Comparison of ENCODE assay signal across 29 mouse cellular contexts in genomic region chr4:138933862-138934261, GRCm38 (mm10). TPM values are rescaled to one million over a fixed set of nuclear protein-coding genes. Genes with fewer than 3 reads are reported as not detected.
DNase-seq lines count a peak whose midpoint lies in the region; ATAC-seq and TF ChIP-seq lines count a peak whose summit lies in the region.
"Had no signal": no experiment of that assay in that cellular context is flagged by ENCODE, and none has a peak within 500 bp of the region (broad histone marks: within the 10 kb centered on the region; RNA-seq: fewer than 3 reads in every experiment).

No protein-coding gene starts in this region.

- no peak overlapping the region for H3K27ac ChIP-seq in liver, embryonic 14.5 days
- no peak overlapping the region for H3K27ac ChIP-seq in liver, embryonic 11.5 days (ENCODE audit: low read depth, low read length)
- no peak overlapping the region for H3K27ac ChIP-seq in intestine, embryonic 15.5 days
- no peak overlapping the region for H3K27ac ChIP-seq in intestine, embryonic 16.5 days (ENCODE audit: low read length)
- H3K27ac ChIP-seq: embryonic facial prominence, embryonic 13.5 days; embryonic facial prominence, embryonic 15.5 days; forebrain, embryonic 10.5 days; forebrain, embryonic 12.5 days had no signal

- no peak overlapping the region for H3K4me3 ChIP-seq in liver, embryonic 14.5 days (ENCODE audit: insufficient read depth in 1 of 2, low read depth in 2 of 2, low read length in 2 of 2)
- no peak overlapping the region for H3K4me3 ChIP-seq in liver, embryonic 11.5 days (ENCODE audit: low read depth, low read length)
- no peak overlapping the region for H3K4me3 ChIP-seq in intestine, embryonic 15.5 days (replicated peaks)
- H3K4me3 ChIP-seq in intestine, embryonic 16.5 days (ENCODE audit: low read length): no peak overlapping the region
- H3K4me3 ChIP-seq: embryonic facial prominence, embryonic 13.5 days; embryonic facial prominence, embryonic 15.5 days; erythroblast, embryonic 14.5 days; forebrain, embryonic 10.5 days; forebrain, embryonic 12.5 days had no signal

- 22% methylated on average over 3 of the region's 3 CpGs for WGBS in liver, embryonic 14.5 days (ENCODE audit: insufficient replicate concordance)
- 45% methylated on average over 3 of the region's 3 CpGs for WGBS in liver, embryonic 11.5 days
- 54% methylated on average over 3 of the region's 3 CpGs for WGBS in intestine, embryonic 15.5 days
- 54% methylated on average over 3 of the region's 3 CpGs for WGBS in intestine, embryonic 16.5 days

- H3K9me3 ChIP-seq in liver, embryonic 14.5 days (ENCODE audit: control insufficient read depth, low read length): no peaks in the 10 kb centered on the region
- H3K9me3 ChIP-seq in liver, embryonic 11.5 days (ENCODE audit: control insufficient read depth, low read length): no peaks in the 10 kb centered on the region
- no peaks in the 10 kb centered on the region for H3K9me3 ChIP-seq in intestine, embryonic 15.5 days
- no peaks in the 10 kb centered on the region for H3K9me3 ChIP-seq in intestine, embryonic 16.5 days (ENCODE audit: control insufficient read depth, low read length)
- H3K9me3 ChIP-seq: embryonic facial prominence, embryonic 13.5 days; embryonic facial prominence, embryonic 15.5 days; forebrain, embryonic 10.5 days; forebrain, embryonic 12.5 days had no signal

- no peaks in the 10 kb centered on the region for H3K27me3 ChIP-seq in liver, embryonic 14.5 days (ENCODE audit: control insufficient read depth, insufficient read depth, low read length)
- no peaks in the 10 kb centered on the region for H3K27me3 ChIP-seq in liver, embryonic 11.5 days (replicated peaks; ENCODE audit: control insufficient read depth, insufficient read depth, low read length)
- no peaks in the 10 kb centered on the region for H3K27me3 ChIP-seq in intestine, embryonic 15.5 days (replicated peaks)
- no peaks in the 10 kb centered on the region for H3K27me3 ChIP-seq in intestine, embryonic 16.5 days (replicated peaks; ENCODE audit: control insufficient read depth, insufficient read depth, low read length)
- H3K27me3 ChIP-seq: embryonic facial prominence, embryonic 13.5 days; embryonic facial prominence, embryonic 15.5 days; forebrain, embryonic 12.5 days had no signal

- DNase-seq in liver, embryonic 14.5 days (ENCODE audit: low read depth in 3 of 3, low spot score in 3 of 3): no peak
- no peak for DNase-seq in liver, embryonic 11.5 days (ENCODE audit: low spot score)
- DNase-seq in urinary bladder, postnatal 14 days (ENCODE audit: low spot score): no peak
- DNase-seq in ovary, adult 18-20 months (ENCODE audit: low spot score): no peak
- DNase-seq: adrenal gland, adult 2 months; adrenal gland, postnatal 10 days; adrenal gland, postnatal 25 days; cerebellum, adult 11 months; cerebellum, adult 18-20 months; cerebellum, adult 8-10 months; cerebellum, adult 9-11 months; cerebellum, postnatal 14 days; cerebellum, postnatal 36 days; embryo, embryonic 11 days had no signal

- no peaks in the 10 kb centered on the region for H3K4me1 ChIP-seq in liver, embryonic 14.5 days (replicated peaks; ENCODE audit: control insufficient read depth in 2 of 2, insufficient read depth in 2 of 2, low read length in 1 of 2)
- no peaks in the 10 kb centered on the region for H3K4me1 ChIP-seq in liver, embryonic 11.5 days (replicated peaks; ENCODE audit: control insufficient read depth, insufficient read depth, low read length)
- H3K4me1 ChIP-seq in intestine, embryonic 15.5 days (replicated peaks): no peaks in the 10 kb centered on the region
- peaks cover 9% of the 10 kb centered on the region for H3K4me1 ChIP-seq in intestine, embryonic 16.5 days (ENCODE audit: control insufficient read depth, insufficient read depth, low read length)
- H3K4me1 ChIP-seq: embryonic facial prominence, embryonic 13.5 days; embryonic facial prominence, embryonic 15.5 days; forebrain, embryonic 10.5 days; forebrain, embryonic 12.5 days had no signal

- TF ChIP-seq CTCF in liver, embryonic 14.5 days (IDR thresholded peaks at IDR 0.05; ENCODE audit: low read depth): no peak

- no peaks in the 10 kb centered on the region for H3K36me3 ChIP-seq in liver, embryonic 14.5 days (replicated peaks; ENCODE audit: control insufficient read depth, insufficient read depth, low read depth)
- no peaks in the 10 kb centered on the region for H3K36me3 ChIP-seq in liver, embryonic 11.5 days (ENCODE audit: control insufficient read depth, insufficient read depth, low read length)
- no peaks in the 10 kb centered on the region for H3K36me3 ChIP-seq in intestine, embryonic 15.5 days
- no peaks in the 10 kb centered on the region for H3K36me3 ChIP-seq in intestine, embryonic 16.5 days (ENCODE audit: control insufficient read depth, insufficient read depth, low read length)
- H3K36me3 ChIP-seq: embryonic facial prominence, embryonic 13.5 days; embryonic facial prominence, embryonic 15.5 days; forebrain, embryonic 10.5 days; forebrain, embryonic 12.5 days had no signal

- ATAC-seq in liver, embryonic 14.5 days (ENCODE audit: insufficient read depth): 0 out of 2 replicates have a peak, but pooled peaks have one; percentile 31
- ATAC-seq in liver, embryonic 11.5 days (replicated peaks; ENCODE audit: low FRiP score): no peak
- ATAC-seq in intestine, embryonic 15.5 days: peak; percentile 67
- peak; percentile 77 for ATAC-seq in intestine, embryonic 16.5 days
- peak; percentile 30; the same call in 1 of the 2 replicates for ATAC-seq in megakaryocyte-erythroid progenitor cell, adult 5-6 weeks (replicated peaks; ENCODE audit: low FRiP score, low TSS enrichment, poor library complexity, severe bottlenecking)
- ATAC-seq in megakaryocyte progenitor cell, adult 5-6 weeks (replicated peaks; ENCODE audit: poor library complexity): no peak
- ATAC-seq: forebrain, embryonic 14.5 days had no signal

- no peak overlapping the region for H3K9ac ChIP-seq in liver, embryonic 14.5 days (replicated peaks)
- H3K9ac ChIP-seq in liver, embryonic 11.5 days (ENCODE audit: low read depth, low read length): no peak overlapping the region
- no peak overlapping the region for H3K9ac ChIP-seq in intestine, embryonic 15.5 days
- no peak overlapping the region for H3K9ac ChIP-seq in intestine, embryonic 16.5 days (ENCODE audit: low read depth, low read length)
- H3K9ac ChIP-seq: embryonic facial prominence, embryonic 13.5 days; embryonic facial prominence, embryonic 15.5 days; forebrain, embryonic 12.5 days had no signal

- TF ChIP-seq EP300 in liver, embryonic 14.5 days (IDR thresholded peaks at IDR 0.05; ENCODE audit: low read depth): no peak

- no peak overlapping the region for H3K4me2 ChIP-seq in liver, embryonic 14.5 days (ENCODE audit: low read depth)
- H3K4me2 ChIP-seq in liver, embryonic 11.5 days: no peak overlapping the region
- H3K4me2 ChIP-seq in intestine, embryonic 15.5 days (replicated peaks): no peak overlapping the region
- H3K4me2 ChIP-seq in intestine, embryonic 16.5 days (ENCODE audit: low read depth, low read length): no peak overlapping the region
- H3K4me2 ChIP-seq: embryonic facial prominence, embryonic 13.5 days; embryonic facial prominence, embryonic 15.5 days; forebrain, embryonic 12.5 days had no signal

RNA-seq across cellular contexts. Expression of gene Otud3, which starts 20.1 kb away (rescaled TPM):
- 1.1 and 1.5 TPM in 2 replicates for polyA plus RNA-seq in liver, embryonic 14.5 days (2012; rRNA removed)
- polyA plus RNA-seq in liver, embryonic 14.5 days (2014; fragmentation: Nextera tagmentation; extraction: Ambion mirVana): 0.75 and 0.94 TPM in 2 replicates
- 3.0 and 3.8 TPM in 2 replicates for polyA plus RNA-seq in liver, embryonic 11.5 days (2014; fragmentation: Nextera tagmentation; extraction: Ambion mirVana)
- 4.5 and 6.2 TPM in 2 replicates for polyA plus RNA-seq in intestine, embryonic 15.5 days (2015; fragmentation: Nextera tagmentation; extraction: Ambion mirVana)
- polyA plus RNA-seq in intestine, embryonic 16.5 days (2015; fragmentation: Nextera tagmentation; extraction: Ambion mirVana): 4.4 and 4.6 TPM in 2 replicates
- total RNA-seq in megakaryocyte-erythroid progenitor cell, adult 5-6 weeks (2014; fragmentation: Nextera tagmentation): 3.7 and 6.6 TPM in 2 replicates
- total RNA-seq in megakaryocyte-erythroid progenitor cell, adult 5-6 weeks (2017): 5.0 and 9.7 TPM in 2 replicates
- 1.9 and 3.9 TPM in 2 replicates for total RNA-seq in megakaryocyte progenitor cell, adult 5-6 weeks (2015)
- total RNA-seq in megakaryocyte progenitor cell, adult 5-6 weeks (2017): 8.6 and 8.9 TPM in 2 replicates

RNA-seq across cellular contexts. Expression of gene Rnf186, which starts 33.0 kb away (rescaled TPM):
- 0.13 and 0.21 TPM in 2 replicates for polyA plus RNA-seq in liver, embryonic 14.5 days (2012; rRNA removed)
- polyA plus RNA-seq in liver, embryonic 14.5 days (2014; fragmentation: Nextera tagmentation; extraction: Ambion mirVana): 0.18 and 0.25 TPM in 2 replicates
- not detected in 2 replicates for polyA plus RNA-seq in liver, embryonic 11.5 days (2014; fragmentation: Nextera tagmentation; extraction: Ambion mirVana)
- 79.5 and 98.0 TPM in 2 replicates for polyA plus RNA-seq in intestine, embryonic 15.5 days (2015; fragmentation: Nextera tagmentation; extraction: Ambion mirVana)
- 106 and 121 TPM in 2 replicates for polyA plus RNA-seq in intestine, embryonic 16.5 days (2015; fragmentation: Nextera tagmentation; extraction: Ambion mirVana)
- total RNA-seq in megakaryocyte-erythroid progenitor cell, adult 5-6 weeks (2014; fragmentation: Nextera tagmentation): not detected in 2 replicates
- total RNA-seq in megakaryocyte-erythroid progenitor cell, adult 5-6 weeks (2017): not detected in 2 replicates
- not detected in 2 replicates for total RNA-seq in megakaryocyte progenitor cell, adult 5-6 weeks (2015)
- not detected in 2 replicates for total RNA-seq in megakaryocyte progenitor cell, adult 5-6 weeks (2017)
- total RNA-seq: adrenal gland, adult 2 months; adrenal gland, postnatal 10 days; adrenal gland, postnatal 25 days; common myeloid progenitor, adult 5-6 weeks had no signal
- polyA plus RNA-seq: brain, embryonic 14.5 days; C2C12; embryonic facial prominence, embryonic 11.5 days; embryonic facial prominence, embryonic 13.5 days; erythroblast, embryonic 14.5 days; forebrain, embryonic 10.5 days; forebrain, embryonic 12.5 days; forebrain, embryonic 14.5 days had no signal

RNA-seq across cellular contexts. Expression of gene Tmco4, which starts 38.8 kb away (rescaled TPM):
- 2.1 TPM in 2 replicates for polyA plus RNA-seq in liver, embryonic 14.5 days (2012; rRNA removed)
- polyA plus RNA-seq in liver, embryonic 14.5 days (2014; fragmentation: Nextera tagmentation; extraction: Ambion mirVana): 1.2 and 2.7 TPM in 2 replicates
- polyA plus RNA-seq in liver, embryonic 11.5 days (2014; fragmentation: Nextera tagmentation; extraction: Ambion mirVana): 1.5 and 1.9 TPM in 2 replicates
- polyA plus RNA-seq in intestine, embryonic 15.5 days (2015; fragmentation: Nextera tagmentation; extraction: Ambion mirVana): 14.1 and 14.3 TPM in 2 replicates
- polyA plus RNA-seq in intestine, embryonic 16.5 days (2015; fragmentation: Nextera tagmentation; extraction: Ambion mirVana): 16.3 and 17.1 TPM in 2 replicates
- 7.3 and 7.8 TPM in 2 replicates for total RNA-seq in megakaryocyte-erythroid progenitor cell, adult 5-6 weeks (2014; fragmentation: Nextera tagmentation)
- total RNA-seq in megakaryocyte-erythroid progenitor cell, adult 5-6 weeks (2017): 6.2 and 13.1 TPM in 2 replicates
- 8.3 and 9.5 TPM in 2 replicates for total RNA-seq in megakaryocyte progenitor cell, adult 5-6 weeks (2015)
- 19.6 and 26.9 TPM in 2 replicates for total RNA-seq in megakaryocyte progenitor cell, adult 5-6 weeks (2017)

RNA-seq across cellular contexts. Expression of gene Pla2g2e, which starts 56.1 kb away (rescaled TPM):
- polyA plus RNA-seq in liver, embryonic 14.5 days (2012; rRNA removed): not detected in 2 replicates
- polyA plus RNA-seq in liver, embryonic 14.5 days (2014; fragmentation: Nextera tagmentation; extraction: Ambion mirVana): not detected in 2 replicates
- not detected in 2 replicates for polyA plus RNA-seq in liver, embryonic 11.5 days (2014; fragmentation: Nextera tagmentation; extraction: Ambion mirVana)
- not detected in 2 replicates for polyA plus RNA-seq in intestine, embryonic 15.5 days (2015; fragmentation: Nextera tagmentation; extraction: Ambion mirVana)
- polyA plus RNA-seq in intestine, embryonic 16.5 days (2015; fragmentation: Nextera tagmentation; extraction: Ambion mirVana): 0.18 TPM in 1 of 2 replicates, not detected in the other
- not detected in 2 replicates for total RNA-seq in megakaryocyte-erythroid progenitor cell, adult 5-6 weeks (2014; fragmentation: Nextera tagmentation)
- total RNA-seq in megakaryocyte-erythroid progenitor cell, adult 5-6 weeks (2017): not detected in 2 replicates
- total RNA-seq in megakaryocyte progenitor cell, adult 5-6 weeks (2015): not detected in 2 replicates
- total RNA-seq in megakaryocyte progenitor cell, adult 5-6 weeks (2017): not detected in 2 replicates
- total RNA-seq: common myeloid progenitor, adult 5-6 weeks; MEL had no signal
- polyA plus RNA-seq: brain, embryonic 14.5 days; embryonic facial prominence, embryonic 11.5 days; embryonic facial prominence, embryonic 13.5 days; erythroblast, embryonic 14.5 days; forebrain, embryonic 10.5 days; forebrain, embryonic 12.5 days; forebrain, embryonic 14.5 days had no signal

Comparison
In these comparisons a context has a peak if more than half of its experiments do, and no peak if none do; other contexts are left out.
1. ATAC-seq: peak in liver, embryonic 14.5 days (single experiment), intestine, embryonic 15.5 days (single experiment), intestine, embryonic 16.5 days (single experiment) and megakaryocyte-erythroid progenitor cell, adult 5-6 weeks (single experiment); none in liver, embryonic 11.5 days (single experiment) and megakaryocyte progenitor cell, adult 5-6 weeks (single experiment).
2. RNA of gene Rnf186, which starts 33.0 kb away (polyA plus RNA-seq): 106 to 121 TPM in intestine, embryonic 16.5 days and 79.5 to 98.0 TPM in intestine, embryonic 15.5 days; 0.13 to 0.25 TPM in liver, embryonic 14.5 days and not detected in liver, embryonic 11.5 days; every median in the first group is over 10 times any median in the second.